Mouse (Mus musculus): ENCODE data around the gene Dcun1d2. TPM values are rescaled to one million over a fixed set of nuclear protein-coding genes. Genes with fewer than 3 reads are reported as not detected.
"Not testable (repeated sequence)": the region's sequence is repeated elsewhere in the genome, so short reads cannot be mapped to it uniquely, and the experiment has no call there.

Dcun1d2 gene
- 13.2 and 13.3 TPM in 2 replicates for polyA plus RNA-seq (2012; rRNA removed)

GRCm38 (mm10) chr8:13287692-13288623 is at the start of gene Dcun1d2, which contains the start of gene Tmco3:
Gene Dcun1d2 (minus strand): TSS chr8:13288131.
Gene Tmco3 (plus strand): TSS chr8:13288190.
- under 1% methylated on average over 79 of the region's 79 CpGs for WGBS
- TF ChIP-seq CTCF (IDR thresholded peaks at IDR 0.05; ENCODE audit: extremely low read depth, insufficient read depth, insufficient read length, insufficient replicate concordance) (no peak), POLR2A (IDR thresholded peaks at IDR 0.05; ENCODE audit: low read depth, low read length) (peak; percentile 36)
- H3K27me3 ChIP-seq (ENCODE audit: control insufficient read depth, insufficient read depth, low read length), result no peaks in the 10 kb centered on the region
- H3K4me3 ChIP-seq (ENCODE audit: extremely low read depth, insufficient read depth, insufficient read length), result peak within 1 kb of the TSS; percentile 93
- peak within 1 kb of the TSS; percentile 90 for H3K27ac ChIP-seq (ENCODE audit: insufficient read depth, low read length)
- 0 out of 2 replicates have a peak, but pooled peaks cover 3% of the 10 kb centered on the region for H3K36me3 ChIP-seq (ENCODE audit: control insufficient read depth, insufficient read depth, low read length)
- H3K4me1 ChIP-seq (ENCODE audit: control insufficient read depth, insufficient read depth, insufficient read length), result peaks cover 5% of the 10 kb centered on the region; the same call in 1 of the 2 replicates
- peak; percentile 93 for DNase-seq (ENCODE audit: low read depth in 1 of 2, low spot score in 2 of 2)

GRCm38 (mm10) chr8:13337678-13338077 is 49.7 kb upstream of the Dcun1d2 start:
- 35% methylated on average over 3 of the region's 3 CpGs for WGBS
- no peak for TF ChIP-seq CTCF (IDR thresholded peaks at IDR 0.05; ENCODE audit: extremely low read depth, insufficient read depth, insufficient read length, insufficient replicate concordance)
- no peak for TF ChIP-seq POLR2A (IDR thresholded peaks at IDR 0.05; ENCODE audit: low read depth, low read length)
- no peak overlapping the region for H3K4me3 ChIP-seq (ENCODE audit: extremely low read depth, insufficient read depth, insufficient read length)
- no peaks in the 10 kb centered on the region; the same call in 1 of the 2 replicates for H3K4me1 ChIP-seq (ENCODE audit: control insufficient read depth, insufficient read depth, insufficient read length)
- H3K27ac ChIP-seq (ENCODE audit: insufficient read depth, low read length), result no peak overlapping the region
- no peak for DNase-seq (ENCODE audit: low read depth in 1 of 2, low spot score in 2 of 2)
- H3K36me3 ChIP-seq (ENCODE audit: control insufficient read depth, insufficient read depth, low read length), result no peaks in the 10 kb centered on the region; the same call in 1 of the 2 replicates
- no peaks in the 10 kb centered on the region for H3K27me3 ChIP-seq (ENCODE audit: control insufficient read depth, insufficient read depth, low read length)

- not testable (repeated sequence) for H3K4me1 ChIP-seq (ENCODE audit: control insufficient read depth, insufficient read depth, insufficient read length); H3K36me3 ChIP-seq (ENCODE audit: control insufficient read depth, insufficient read depth, low read length); DNase-seq (ENCODE audit: low read depth in 1 of 2, low spot score in 2 of 2); H3K27ac ChIP-seq (ENCODE audit: insufficient read depth, low read length); H3K27me3 ChIP-seq (ENCODE audit: control insufficient read depth, insufficient read depth, low read length); H3K4me3 ChIP-seq (ENCODE audit: extremely low read depth, insufficient read depth, insufficient read length)
- 29% methylated on average over 6 of the region's 6 CpGs for WGBS
Measured at GRCm38 (mm10) chr8:13337245-13337644, 49.3 kb upstream of the Dcun1d2 start.

- H3K4me1 ChIP-seq (ENCODE audit: control insufficient read depth, insufficient read depth, insufficient read length), result no peaks in the 10 kb centered on the region
- no peak for DNase-seq (ENCODE audit: low read depth in 1 of 2, low spot score in 2 of 2)
- H3K27me3 ChIP-seq (ENCODE audit: control insufficient read depth, insufficient read depth, low read length), result no peaks in the 10 kb centered on the region
- H3K4me3 ChIP-seq (ENCODE audit: extremely low read depth, insufficient read depth, insufficient read length), result no peak overlapping the region
- no peaks in the 10 kb centered on the region for H3K36me3 ChIP-seq (ENCODE audit: control insufficient read depth, insufficient read depth, low read length)
- no peak overlapping the region for H3K27ac ChIP-seq (ENCODE audit: insufficient read depth, low read length)
- TF ChIP-seq CTCF (IDR thresholded peaks at IDR 0.05; ENCODE audit: extremely low read depth, insufficient read depth, insufficient read length, insufficient replicate concordance) (no peak), POLR2A (IDR thresholded peaks at IDR 0.05; ENCODE audit: low read depth, low read length) (no peak)
- WGBS, result 46% methylated on average over 1 of the region's 1 CpGs
Measured at GRCm38 (mm10) chr8:13334671-13335070, 46.7 kb upstream of the Dcun1d2 start.

GRCm38 (mm10) chr8:13326598-13326997 is 38.7 kb upstream of the Dcun1d2 start:
- H3K27ac ChIP-seq (ENCODE audit: insufficient read depth, low read length), result no peak overlapping the region
- H3K4me3 ChIP-seq (ENCODE audit: extremely low read depth, insufficient read depth, insufficient read length), result no peak overlapping the region
- no peaks in the 10 kb centered on the region for H3K36me3 ChIP-seq (ENCODE audit: control insufficient read depth, insufficient read depth, low read length)
- TF ChIP-seq POLR2A (IDR thresholded peaks at IDR 0.05; ENCODE audit: low read depth, low read length), result no peak
- TF ChIP-seq CTCF (IDR thresholded peaks at IDR 0.05; ENCODE audit: extremely low read depth, insufficient read depth, insufficient read length, insufficient replicate concordance), result no peak
- 34% methylated on average over 5 of the region's 5 CpGs for WGBS
- H3K27me3 ChIP-seq (ENCODE audit: control insufficient read depth, insufficient read depth, low read length), result no peaks in the 10 kb centered on the region
- H3K4me1 ChIP-seq (ENCODE audit: control insufficient read depth, insufficient read depth, insufficient read length), result no peaks in the 10 kb centered on the region
- no peak for DNase-seq (ENCODE audit: low read depth in 1 of 2, low spot score in 2 of 2)

- no peaks in the 10 kb centered on the region for H3K4me1 ChIP-seq (ENCODE audit: control insufficient read depth, insufficient read depth, insufficient read length)
- TF ChIP-seq CTCF (IDR thresholded peaks at IDR 0.05; ENCODE audit: extremely low read depth, insufficient read depth, insufficient read length, insufficient replicate concordance) (no peak), POLR2A (IDR thresholded peaks at IDR 0.05; ENCODE audit: low read depth, low read length) (no peak)
- no peak for DNase-seq (ENCODE audit: low read depth in 1 of 2, low spot score in 2 of 2)
- peaks cover 4% of the 10 kb centered on the region for H3K36me3 ChIP-seq (ENCODE audit: control insufficient read depth, insufficient read depth, low read length)
- H3K27ac ChIP-seq (ENCODE audit: insufficient read depth, low read length), result no peak overlapping the region
- no peak overlapping the region for H3K4me3 ChIP-seq (ENCODE audit: extremely low read depth, insufficient read depth, insufficient read length)
- H3K27me3 ChIP-seq (ENCODE audit: control insufficient read depth, insufficient read depth, low read length), result no peaks in the 10 kb centered on the region
- WGBS, result 78% methylated on average over 10 of the region's 10 CpGs
Measured at GRCm38 (mm10) chr8:13316671-13317070, 28.7 kb upstream of the Dcun1d2 start.

GRCm38 (mm10) chr8:13314922-13315321 is 27.0 kb upstream of the Dcun1d2 start:
- Histone ChIP-seq H3K4me3 (ENCODE audit: extremely low read depth, insufficient read depth, insufficient read length) (no peak overlapping the region), H3K27me3 (ENCODE audit: control insufficient read depth, insufficient read depth, low read length) (no peaks in the 10 kb centered on the region), H3K27ac (ENCODE audit: insufficient read depth, low read length) (no peak overlapping the region), H3K4me1 (ENCODE audit: control insufficient read depth, insufficient read depth, insufficient read length) (no peaks in the 10 kb centered on the region), H3K36me3 (ENCODE audit: control insufficient read depth, insufficient read depth, low read length) (peaks cover 2% of the 10 kb centered on the region; the same call in 1 of the 2 replicates)
- TF ChIP-seq CTCF (IDR thresholded peaks at IDR 0.05; ENCODE audit: extremely low read depth, insufficient read depth, insufficient read length, insufficient replicate concordance) (no peak), POLR2A (IDR thresholded peaks at IDR 0.05; ENCODE audit: low read depth, low read length) (no peak)
- 85% methylated on average over 3 of the region's 3 CpGs for WGBS
- DNase-seq (ENCODE audit: low read depth in 1 of 2, low spot score in 2 of 2), result no peak
